Mouse (Mus musculus) neutrophil, adult 5-6 weeks (primary cell): ENCODE data around the gene Helq. TPM values are rescaled to one million over a fixed set of nuclear protein-coding genes. Genes with fewer than 3 reads are reported as not detected.

Source experiments
- ATAC-seq: fragments of 151-379, 151-347 bp; 2 replicates; pipeline ENCODE4 v1.8.0; 2017; ENCODE audit warnings: mild to moderate bottlenecking, moderate TSS enrichment; ENCODE audit not compliant: insufficient number of reproducible peaks, poor library complexity, low FRiP score, severe bottlenecking; ENCODE audit errors: extremely low read depth
- total RNA-seq: library from RNA; stranded (forward); fragments of 200-1000 nt; gene quantifications from 2 replicates; pipeline ENCODE4 v1.2.3, GENCODE M21; 2017

Helq gene
- total RNA-seq, 1 experiment from 2014 or later, result 21.4 TPM

DNA sequence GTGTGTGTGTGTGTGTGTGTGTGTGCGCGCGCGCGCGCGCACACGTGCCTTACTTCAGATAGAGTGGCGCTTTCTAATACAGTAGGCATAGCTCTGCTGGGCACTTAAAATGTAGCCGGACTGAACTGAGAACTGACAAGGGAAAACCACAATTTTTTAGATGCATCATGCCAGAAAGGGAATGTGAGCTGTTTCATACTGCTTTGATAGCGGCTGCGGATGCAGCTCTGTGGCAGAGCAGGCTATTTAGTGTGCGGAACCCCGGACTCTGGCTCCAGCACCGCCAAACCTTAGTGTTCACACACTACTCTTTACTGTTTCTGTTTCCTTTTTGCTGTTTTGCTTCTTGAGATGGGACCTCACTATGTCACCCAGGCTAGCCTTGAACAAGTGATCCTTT, 81.6 kb downstream of the Helq start:
- no peak for ATAC-seq

Other genes with a start within 250 kb of the Helq start
- 276 and 287 TPM in 2 replicates for gene Plac8, start 226.4 kb downstream of the Helq start, total RNA-seq
- gene Coq2, start 123.5 kb downstream of the Helq start, total RNA-seq, result 38.6 and 39.9 TPM in 2 replicates
- 18.2 and 19.7 TPM in 2 replicates for gene Hpse, start 78.9 kb downstream of the Helq start, total RNA-seq
- 46.3 and 69.6 TPM in 2 replicates for gene Mrps18c, start within 50 bp of the Helq start, total RNA-seq
- gene Abraxas1, start 22.4 kb upstream of the Helq start, total RNA-seq, result 16.4 and 16.7 TPM in 2 replicates
- 25.6 and 27.3 TPM in 2 replicates for gene Gpat3, start 47.1 kb upstream of the Helq start, total RNA-seq